In the genomic region with DNA sequence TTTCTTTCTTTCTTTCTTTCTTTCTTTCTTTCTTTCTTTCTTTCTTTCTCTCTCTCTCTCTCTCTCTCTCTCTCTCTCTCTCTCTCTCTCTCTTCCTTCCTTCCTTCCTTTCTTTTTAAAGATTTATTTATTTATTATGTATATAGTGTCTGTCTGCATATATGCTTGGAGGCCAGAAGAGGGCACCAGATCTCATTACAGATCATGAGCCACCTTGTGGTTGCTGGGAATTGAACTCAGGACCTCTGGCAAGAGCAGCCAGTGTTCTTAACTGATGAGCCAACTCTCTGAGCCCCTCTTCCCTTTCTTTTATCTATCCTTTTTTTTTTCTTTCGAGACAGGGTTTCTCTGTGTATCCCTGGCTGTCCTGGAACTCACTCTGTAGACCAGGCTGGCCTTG, we compare ENCODE assay signal across 28 mouse cellular contexts. TPM values are rescaled to one million over a fixed set of nuclear protein-coding genes. Genes with fewer than 3 reads are reported as not detected.
DNase-seq lines count a peak whose midpoint lies in the region; ATAC-seq and TF ChIP-seq lines count a peak whose summit lies in the region.
"Not testable (repeated sequence)": the region's sequence is repeated elsewhere in the genome, so short reads cannot be mapped to it uniquely, and the experiment has no call there.
"Had no signal": no experiment of that assay in that cellular context is flagged by ENCODE, and none has a peak within 500 bp of the region (broad histone marks: within the 10 kb centered on the region; RNA-seq: fewer than 3 reads in every experiment).

No protein-coding gene starts in this region.

- not testable (repeated sequence) for H3K9ac ChIP-seq in heart, postnatal 0 days (replicated peaks; ENCODE audit: low read depth, low read length); lung, postnatal 0 days (replicated peaks; ENCODE audit: low read depth)

- peaks cover 28% of the 10 kb centered on the region for H3K9me3 ChIP-seq in heart, postnatal 0 days (replicated peaks; ENCODE audit: control insufficient read depth, low read length)
- H3K9me3 ChIP-seq in lung, postnatal 0 days (ENCODE audit: low read length): not testable (repeated sequence)

- not testable (repeated sequence) for TF ChIP-seq EP300 in heart, postnatal 0 days (IDR thresholded peaks at IDR 0.05; ENCODE audit: low read depth); lung, postnatal 0 days (IDR thresholded peaks at IDR 0.05)

- not testable (repeated sequence) for H3K4me3 ChIP-seq in heart, postnatal 0 days (ENCODE audit: low read depth, low read length); layer of hippocampus, adult 2 months; lung, postnatal 0 days (ENCODE audit: low read depth, low read length); spleen, adult 2 months (ENCODE audit: extremely low read depth, insufficient read depth, insufficient read length)

- ATAC-seq in heart, postnatal 0 days (ENCODE audit: insufficient read depth, low read depth); lung, postnatal 0 days: not testable (repeated sequence)

- peak; percentile 43 for TF ChIP-seq CTCF in heart, postnatal 0 days (IDR thresholded peaks at IDR 0.05; ENCODE audit: low read depth)
- TF ChIP-seq CTCF in layer of hippocampus, adult 2 months (conservative IDR thresholded peaks at IDR 0.05): peak; percentile 68
- TF ChIP-seq CTCF in lung, postnatal 0 days (IDR thresholded peaks at IDR 0.05): peak; percentile 65
- TF ChIP-seq CTCF in spleen, adult 2 months (IDR thresholded peaks at IDR 0.05; ENCODE audit: extremely low read depth, insufficient read depth, insufficient read length, insufficient replicate concordance): peak; percentile 11; the same call in 1 of the 2 replicates

- peaks cover 68% of the 10 kb centered on the region for H3K27me3 ChIP-seq in heart, postnatal 0 days (ENCODE audit: control insufficient read depth, insufficient read depth, low read length)
- peaks cover 55% of the 10 kb centered on the region for H3K27me3 ChIP-seq in lung, postnatal 0 days (replicated peaks; ENCODE audit: insufficient read depth, low read length)
- peaks cover 26% of the 10 kb centered on the region for H3K27me3 ChIP-seq in spleen, adult 2 months (ENCODE audit: control insufficient read depth, insufficient read depth, low read length)

- H3K4me2 ChIP-seq in heart, postnatal 0 days (ENCODE audit: low read depth, low read length); lung, postnatal 0 days (replicated peaks; ENCODE audit: low read depth, low read length): not testable (repeated sequence)

- H3K36me3 ChIP-seq in heart, postnatal 0 days (replicated peaks; ENCODE audit: control insufficient read depth, insufficient read depth, low read length); lung, postnatal 0 days (ENCODE audit: insufficient read depth, low read length); spleen, adult 2 months (ENCODE audit: control insufficient read depth, insufficient read depth, low read length): not testable (repeated sequence)

- WGBS in heart, postnatal 0 days: 43% methylated on average over 1 of the region's 1 CpGs
- WGBS in lung, postnatal 0 days: 56% methylated on average over 1 of the region's 1 CpGs
- WGBS in spleen, adult 2 months: 62% methylated on average over 1 of the region's 1 CpGs

- peak; percentile 78 for DNase-seq in CD4-positive, CD25-positive, alpha-beta regulatory T cell, adult 2 months (ENCODE audit: low read depth, low spot score)
- DNase-seq in NIH3T3 (ENCODE audit: low read depth): peak; percentile 75
- DNase-seq in brain, adult 2 months (ENCODE audit: low read depth, low spot score): peak; percentile 69
- DNase-seq in heart, postnatal 0 days (ENCODE audit: low spot score); layer of hippocampus, adult 2 months (ENCODE audit: low spot score in 2 of 2): not testable (repeated sequence)
- DNase-seq in lung, postnatal 0 days (ENCODE audit: low spot score): peak; percentile 41
- peak in 1 of 2 experiments; percentile 34 for DNase-seq in spleen, adult 2 months (ENCODE audit: low read depth in 1 of 2, low spot score in 2 of 2)
- DNase-seq in thymus, postnatal 4 days: peak; percentile 41

- not testable (repeated sequence) for H3K4me1 ChIP-seq in heart, postnatal 0 days (ENCODE audit: control insufficient read depth, insufficient read depth); lung, postnatal 0 days (ENCODE audit: insufficient read depth, low read depth, low read length); spleen, adult 2 months (ENCODE audit: control insufficient read depth, insufficient read depth, insufficient read length)

- H3K27ac ChIP-seq in heart, postnatal 0 days (ENCODE audit: low read depth); layer of hippocampus, adult 2 months; lung, postnatal 0 days (ENCODE audit: low read length); spleen, adult 2 months (ENCODE audit: insufficient read depth, low read length): not testable (repeated sequence)

- not testable (repeated sequence) for TF ChIP-seq POLR2A in spleen, adult 2 months (IDR thresholded peaks at IDR 0.05; ENCODE audit: low read depth, low read length)

RNA-seq across cellular contexts. Expression of a gene that starts 5.6 kb away (rescaled TPM):
- not detected in 2 replicates for total RNA-seq in heart, postnatal 0 days (2014; rRNA removed; ENCODE audit: low replicate concordance)
- not detected in 2 replicates for polyA plus RNA-seq in heart, postnatal 0 days (2015; fragmentation: Nextera tagmentation; extraction: Ambion mirVana)
- total RNA-seq in layer of hippocampus, adult 2 months (2021): under 1 TPM in 1 of 2 experiments, not detected in 1; 0.20 TPM
- polyA plus RNA-seq in lung, postnatal 0 days (2015; fragmentation: Nextera tagmentation; extraction: Ambion mirVana): not detected in 2 replicates
- not detected in 2 replicates for polyA plus RNA-seq in spleen, adult 2 months (2012; rRNA removed)
- total RNA-seq: adrenal gland, postnatal 10 days; granulocyte monocyte progenitor cell, adult 5-6 weeks; heart, postnatal 10 days had no signal
- polyA plus RNA-seq: activated CD4-positive, CD25-positive, alpha-beta regulatory T cell, adult 4 months; forebrain, embryonic 14.5 days; heart, embryonic 11.5 days; hindbrain, embryonic 10.5 days; hindbrain, embryonic 16.5 days; kidney, embryonic 16.5 days; large intestine, adult 2 months; limb, embryonic 15.5 days; liver, embryonic 16.5 days; midbrain, embryonic 13.5 days; neural tube, embryonic 12.5 days; stomach, embryonic 14.5 days; urinary bladder, adult 2 months had no signal

RNA-seq across cellular contexts. Expression of a gene that starts 7.0 kb away (rescaled TPM):
- total RNA-seq in heart, postnatal 0 days (2014; rRNA removed; ENCODE audit: low replicate concordance): not detected in 2 replicates
- polyA plus RNA-seq in heart, postnatal 0 days (2015; fragmentation: Nextera tagmentation; extraction: Ambion mirVana): not detected in 2 replicates
- not detected for total RNA-seq in layer of hippocampus, adult 2 months (2021)
- not detected in 2 replicates for polyA plus RNA-seq in lung, postnatal 0 days (2015; fragmentation: Nextera tagmentation; extraction: Ambion mirVana)
- not detected in 2 replicates for polyA plus RNA-seq in spleen, adult 2 months (2012; rRNA removed)
- total RNA-seq: adrenal gland, postnatal 10 days; gastrocnemius, postnatal 10 days; granulocyte monocyte progenitor cell, adult 5-6 weeks; heart, postnatal 10 days; layer of hippocampus, postnatal 10 days; left cerebral cortex, postnatal 4 days had no signal
- polyA plus RNA-seq: activated CD4-positive, CD25-positive, alpha-beta regulatory T cell, adult 4 months; embryonic facial prominence, embryonic 15.5 days; forebrain, embryonic 14.5 days; heart, embryonic 11.5 days; hindbrain, embryonic 10.5 days; kidney, embryonic 16.5 days; large intestine, adult 2 months; limb, embryonic 15.5 days; liver, embryonic 16.5 days; neural tube, embryonic 12.5 days; stomach, embryonic 14.5 days; urinary bladder, adult 2 months had no signal

RNA-seq across cellular contexts. Expression of a gene that starts 10.0 kb away (rescaled TPM):
- 7.5 and 12.7 TPM in 2 replicates for total RNA-seq in heart, postnatal 0 days (2014; rRNA removed; ENCODE audit: low replicate concordance)
- 4.3 and 5.4 TPM in 2 replicates for polyA plus RNA-seq in heart, postnatal 0 days (2015; fragmentation: Nextera tagmentation; extraction: Ambion mirVana)
- total RNA-seq in layer of hippocampus, adult 2 months (2021): 1,000 to 10,000 TPM; 1,342 to 1,423 TPM
- polyA plus RNA-seq in lung, postnatal 0 days (2015; fragmentation: Nextera tagmentation; extraction: Ambion mirVana): 0.56 and 0.65 TPM in 2 replicates
- polyA plus RNA-seq in spleen, adult 2 months (2012; rRNA removed): 0.05 and 0.06 TPM in 2 replicates
- polyA plus RNA-seq: activated CD4-positive, CD25-positive, alpha-beta regulatory T cell, adult 4 months; liver, embryonic 16.5 days; stomach, embryonic 14.5 days had no signal

RNA-seq across cellular contexts. Expression of a gene that starts 19.4 kb away (rescaled TPM):
- 29.2 and 40.1 TPM in 2 replicates for total RNA-seq in heart, postnatal 0 days (2014; rRNA removed; ENCODE audit: low replicate concordance)
- 18.2 and 22.8 TPM in 2 replicates for polyA plus RNA-seq in heart, postnatal 0 days (2015; fragmentation: Nextera tagmentation; extraction: Ambion mirVana)
- 10 to 100 TPM; 13.2 to 13.3 TPM for total RNA-seq in layer of hippocampus, adult 2 months (2021)
- polyA plus RNA-seq in lung, postnatal 0 days (2015; fragmentation: Nextera tagmentation; extraction: Ambion mirVana): 26.7 and 26.8 TPM in 2 replicates
- 93.0 and 114 TPM in 2 replicates for polyA plus RNA-seq in spleen, adult 2 months (2012; rRNA removed)

RNA-seq across cellular contexts. Expression of a gene that starts 19.7 kb away (rescaled TPM):
- 142 and 152 TPM in 2 replicates for total RNA-seq in heart, postnatal 0 days (2014; rRNA removed; ENCODE audit: low replicate concordance)
- polyA plus RNA-seq in heart, postnatal 0 days (2015; fragmentation: Nextera tagmentation; extraction: Ambion mirVana): 56.3 and 60.0 TPM in 2 replicates
- 10 to 100 TPM; 43.0 to 46.1 TPM for total RNA-seq in layer of hippocampus, adult 2 months (2021)
- polyA plus RNA-seq in lung, postnatal 0 days (2015; fragmentation: Nextera tagmentation; extraction: Ambion mirVana): 51.7 and 58.4 TPM in 2 replicates
- polyA plus RNA-seq in spleen, adult 2 months (2012; rRNA removed): 45.2 and 48.7 TPM in 2 replicates

Comparison
In these comparisons a context has a peak if more than half of its experiments do, and no peak if none do; other contexts are left out.
1. CTCF ChIP-seq: peak in every context shown above with its lines; median percentile 68 in layer of hippocampus, adult 2 months; 65 in lung, postnatal 0 days; 43 in heart, postnatal 0 days; 11 in spleen, adult 2 months.